Mouse (Mus musculus): ENCODE data around the gene Adgrl2.

The Adgrl2 gene

DNA sequence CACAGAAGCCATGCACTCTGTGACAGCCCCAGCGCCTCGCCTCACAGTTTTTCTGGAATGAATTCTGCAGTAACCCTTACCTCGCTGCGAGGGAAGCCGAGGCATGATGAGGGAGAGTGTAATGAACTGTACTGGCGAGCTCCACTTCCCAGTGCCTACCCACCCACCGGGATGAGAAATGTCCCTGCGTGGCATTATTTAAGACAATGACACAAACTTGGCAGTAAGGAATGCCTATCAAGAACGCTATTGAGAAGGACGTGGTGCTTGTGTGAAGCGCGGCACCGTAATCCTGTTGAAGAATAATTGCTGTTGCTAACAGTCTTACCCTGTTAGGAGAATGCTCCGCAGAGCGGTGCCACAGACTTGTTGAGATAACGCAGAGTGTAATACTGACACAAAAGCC is 13.2 kb downstream of the Adgrl2 start:
- DNase-seq (ENCODE audit: low read depth, low spot score): no peak

DNA sequence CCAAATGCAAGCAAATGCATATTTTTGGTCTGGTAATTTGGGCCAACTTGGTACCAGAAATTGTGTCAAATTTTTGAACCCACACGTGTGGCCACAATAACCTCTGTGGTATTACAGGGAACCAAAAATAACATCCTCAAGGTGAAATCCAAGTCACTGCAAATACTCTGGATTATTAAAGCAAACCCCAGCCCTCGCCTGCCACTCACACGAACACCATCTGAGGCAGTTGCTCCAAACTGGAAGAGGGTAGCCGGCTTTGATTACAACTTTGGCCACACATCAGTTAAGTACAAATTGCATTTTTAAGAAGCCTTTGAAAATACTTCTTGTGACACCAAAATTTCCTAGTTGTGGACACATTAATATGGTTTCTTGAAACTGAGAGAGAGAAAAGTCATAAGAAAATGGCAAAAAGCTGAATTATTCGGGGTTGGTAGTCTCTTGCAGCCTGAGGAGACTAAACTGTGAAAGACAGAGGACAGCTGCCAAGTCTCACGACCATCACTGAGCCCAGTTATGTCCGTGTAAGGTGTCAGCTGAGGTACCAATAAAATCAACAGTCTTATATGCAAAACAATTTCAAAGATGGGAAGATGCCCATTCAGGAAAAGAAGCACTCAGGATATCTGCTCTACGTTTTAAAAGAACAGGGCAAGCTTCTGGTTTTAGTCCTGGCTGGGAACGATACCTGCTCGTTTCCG is 18.3 kb downstream of the Adgrl2 start:
- no peak for DNase-seq (ENCODE audit: low read depth, low spot score)

DNA sequence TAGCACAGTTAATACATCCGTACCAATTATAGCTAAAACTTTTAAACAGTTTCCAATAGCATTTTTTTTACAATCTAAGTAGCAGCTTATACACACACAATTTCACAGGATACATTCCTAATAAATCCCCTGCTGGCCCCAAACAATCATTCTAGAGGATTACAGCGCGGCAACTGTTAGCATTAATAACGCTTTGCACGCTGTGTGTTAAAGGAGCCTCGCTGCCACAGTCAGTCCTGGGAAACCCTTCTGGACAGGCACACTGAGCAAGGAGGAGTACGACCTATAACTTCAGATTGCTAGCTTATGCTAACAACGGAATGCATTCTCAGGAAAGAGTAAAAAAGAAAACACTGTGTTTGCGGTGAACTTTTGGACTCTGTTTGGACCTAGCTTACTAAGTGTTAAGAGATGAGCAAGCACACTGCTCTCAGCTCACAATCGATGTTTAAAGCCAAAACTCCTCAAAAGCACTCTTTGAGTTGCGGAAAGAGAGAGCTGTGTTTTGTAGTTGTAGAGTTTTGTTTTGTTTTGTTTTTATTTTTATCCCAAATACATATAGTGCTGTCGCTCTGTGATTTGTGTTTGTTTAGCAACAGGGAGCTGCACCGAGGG is 25.3 kb downstream of the Adgrl2 start:
- no peak for DNase-seq (ENCODE audit: low read depth, low spot score)

DNA sequence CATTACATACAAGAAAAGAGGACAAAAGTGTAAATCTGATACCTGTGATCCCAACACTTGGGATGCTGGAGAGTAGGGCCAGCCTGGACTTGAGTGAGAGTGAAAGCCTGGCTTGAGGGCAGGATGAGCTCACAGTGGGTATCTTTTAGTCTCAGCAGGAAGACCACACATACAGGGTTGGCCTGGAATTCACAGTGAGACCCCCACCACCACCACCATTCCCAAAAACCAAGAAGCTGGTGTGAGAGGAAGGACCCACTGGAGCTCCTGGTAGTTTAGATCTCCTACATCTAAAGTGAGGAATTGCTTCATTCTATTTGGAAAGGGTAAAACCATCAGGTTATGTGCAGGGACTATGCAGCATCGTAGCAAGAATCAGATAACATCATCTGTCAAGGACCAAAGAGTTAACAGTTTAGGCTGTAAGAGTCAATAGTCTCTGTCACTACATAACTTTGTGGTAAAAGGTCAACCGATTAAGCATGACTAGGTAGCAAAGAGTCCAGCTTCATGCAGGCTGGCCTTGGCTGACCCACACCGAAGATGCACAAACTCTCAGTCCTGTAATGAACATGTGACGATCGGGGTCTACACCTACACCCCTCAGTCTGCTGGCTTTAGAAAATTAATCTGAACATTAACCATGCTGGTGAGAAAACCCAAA is 26.8 kb downstream of the Adgrl2 start:
- no peak for DNase-seq (ENCODE audit: low read depth, low spot score)

DNA sequence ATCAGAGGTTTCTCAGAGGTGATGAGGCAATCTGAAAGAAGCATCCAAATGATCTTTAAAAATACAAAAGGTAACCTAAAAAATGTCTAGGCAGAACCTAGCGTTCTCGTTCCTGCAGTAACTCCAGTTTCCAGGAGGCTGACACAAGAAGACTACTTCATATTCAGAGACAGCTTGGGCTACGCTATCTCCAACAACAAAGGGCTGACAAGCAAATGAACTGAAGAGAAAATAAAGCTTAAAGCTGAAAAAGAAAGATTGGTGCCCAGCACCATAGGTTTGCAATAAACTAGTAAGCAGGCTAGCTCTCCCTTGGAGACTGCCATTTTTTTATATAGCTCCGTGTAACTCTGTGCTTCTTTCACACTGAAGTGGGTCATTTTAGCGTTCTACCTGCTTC is 28.7 kb downstream of the Adgrl2 start:
- DNase-seq (ENCODE audit: low read depth, low spot score): no peak

DNA sequence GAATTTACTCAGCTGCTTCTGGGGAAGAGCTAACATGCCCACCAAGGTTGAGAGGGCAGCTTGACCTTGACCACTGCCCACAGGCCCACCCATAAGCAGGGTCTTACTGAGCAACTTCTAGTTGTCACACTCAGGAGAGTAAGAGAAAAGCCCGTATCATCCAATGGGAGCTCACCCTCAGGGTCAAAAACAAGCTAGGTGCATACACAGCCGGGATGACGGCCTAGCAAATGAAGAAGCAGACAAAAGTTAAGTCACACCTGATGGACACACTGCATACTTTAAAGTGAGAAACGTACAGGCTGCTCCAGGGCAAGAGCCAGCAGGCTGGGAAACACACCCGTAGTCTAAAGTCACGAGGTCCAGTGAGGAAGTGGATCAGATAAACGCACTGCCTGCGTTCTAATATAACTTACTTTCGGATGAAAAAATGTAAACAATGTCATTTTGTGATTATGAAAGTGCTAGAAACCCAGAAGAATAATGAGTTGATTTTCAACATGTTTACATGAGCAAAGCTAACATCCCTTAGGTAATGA is 29.5 kb downstream of the Adgrl2 start:
- no peak for DNase-seq (ENCODE audit: low read depth, low spot score)

DNA sequence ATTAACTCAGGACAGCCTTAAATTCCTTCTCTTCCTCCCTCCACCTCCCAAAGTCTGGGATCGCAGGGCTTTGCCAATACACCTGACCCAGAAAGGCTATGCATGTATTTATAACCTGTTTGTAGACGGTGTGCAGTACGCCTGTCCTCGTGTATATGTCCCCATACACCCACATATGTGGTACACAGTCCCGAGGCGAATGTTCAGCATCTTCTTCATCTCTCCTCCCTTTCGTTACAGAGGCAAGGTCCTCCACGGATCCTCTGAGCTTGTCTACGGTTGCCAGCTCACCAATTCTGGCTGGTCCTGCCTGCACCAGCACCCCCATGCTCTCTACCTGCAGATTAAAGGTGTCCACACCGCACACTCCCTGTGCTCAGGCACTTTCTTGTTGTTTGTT is 30.1 kb downstream of the Adgrl2 start:
- no peak for DNase-seq (ENCODE audit: low read depth, low spot score)

DNA sequence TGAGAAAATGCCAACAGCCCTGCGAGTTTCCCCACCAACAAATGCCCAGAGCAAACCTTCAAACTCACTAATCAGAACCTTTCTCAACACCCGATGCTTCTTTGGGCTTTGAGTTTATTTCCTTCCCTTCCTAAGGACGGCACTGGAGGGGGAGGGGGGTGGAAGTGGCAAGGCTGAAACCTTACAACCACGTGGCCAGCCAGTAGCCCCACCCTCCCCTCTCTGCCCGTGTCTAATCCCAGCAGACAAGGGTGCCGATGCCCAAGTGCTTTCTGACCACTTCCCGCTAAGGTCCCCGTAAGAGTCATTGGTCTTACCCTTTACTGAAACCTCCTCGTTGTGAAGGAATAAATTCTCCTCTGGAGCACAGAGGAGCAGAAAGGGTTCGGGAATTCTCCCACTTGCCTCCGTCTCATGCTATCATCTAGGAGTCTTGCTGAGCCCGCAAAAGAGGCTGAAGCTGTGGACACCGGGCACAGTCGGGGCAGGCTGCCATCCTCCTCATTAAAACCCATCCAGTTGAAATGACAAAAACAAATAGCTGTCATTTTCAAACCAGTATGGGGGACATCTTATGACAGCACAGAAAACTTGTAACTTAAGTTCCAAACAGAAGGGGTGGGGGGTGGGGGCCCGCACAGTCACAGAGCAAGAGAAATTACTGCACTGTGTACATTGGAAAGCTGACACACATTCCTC is 30.9 kb downstream of the Adgrl2 start:
- DNase-seq (ENCODE audit: low read depth, low spot score): no peak

DNA sequence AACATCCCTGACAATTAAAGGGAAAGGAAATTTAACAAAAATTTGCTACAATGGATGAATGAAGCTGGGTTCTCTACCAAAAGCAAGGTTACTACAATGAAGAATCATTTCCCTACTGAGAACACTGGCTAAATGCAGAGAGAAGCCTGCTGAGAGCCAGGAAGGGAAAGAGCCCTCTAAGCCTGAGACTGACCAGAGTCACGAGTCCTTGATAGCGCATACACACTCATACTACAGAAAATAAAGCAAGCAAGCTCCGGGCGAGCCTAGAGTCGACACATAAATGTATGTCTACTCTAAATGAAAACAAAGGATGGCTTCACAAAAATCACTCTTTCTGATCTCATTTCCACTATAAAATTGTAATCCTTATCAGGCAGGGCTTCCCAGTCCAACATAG is 31.6 kb downstream of the Adgrl2 start:
- no peak for DNase-seq (ENCODE audit: low read depth, low spot score)

DNA sequence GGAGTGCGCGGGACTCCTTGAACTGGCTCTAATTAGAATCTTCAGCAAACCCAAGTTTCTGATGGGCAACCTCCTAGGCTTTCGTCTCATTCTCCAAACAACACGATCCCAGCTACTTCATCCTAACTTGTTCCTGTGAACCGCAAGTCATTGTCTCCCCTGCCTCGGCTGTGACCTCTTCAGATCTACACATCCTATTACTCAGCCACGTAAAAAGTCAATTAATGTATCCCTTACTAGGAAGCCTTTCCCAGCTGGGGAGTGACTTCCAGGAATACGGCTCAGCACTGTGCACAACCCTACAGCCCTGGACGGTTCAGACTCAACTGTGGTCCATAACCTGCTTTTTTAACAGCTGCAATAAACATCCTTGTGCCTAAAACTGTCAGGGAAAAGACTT is 32.2 kb downstream of the Adgrl2 start:
- no peak for DNase-seq (ENCODE audit: low read depth, low spot score)

DNA sequence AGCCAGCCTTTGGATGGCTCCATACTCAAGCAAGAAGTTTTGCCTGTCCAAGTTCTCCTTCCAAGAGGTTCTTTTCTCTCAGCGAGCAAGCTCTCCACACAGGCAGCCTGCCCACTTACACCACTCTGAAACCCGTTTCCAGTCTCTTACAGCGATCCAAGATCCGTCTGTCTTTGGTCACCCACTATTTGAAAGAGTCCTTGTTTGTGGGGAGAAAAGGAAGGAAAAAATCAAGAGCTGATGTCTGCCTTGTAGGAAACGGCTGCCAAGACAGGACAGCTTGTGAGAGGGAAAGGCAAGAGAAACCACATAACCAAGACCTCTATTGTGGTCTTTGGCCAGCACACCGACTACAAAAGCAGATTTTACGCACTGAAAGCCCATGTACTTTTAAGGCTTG is 33.5 kb downstream of the Adgrl2 start:
- no peak for DNase-seq (ENCODE audit: low read depth, low spot score)

DNA sequence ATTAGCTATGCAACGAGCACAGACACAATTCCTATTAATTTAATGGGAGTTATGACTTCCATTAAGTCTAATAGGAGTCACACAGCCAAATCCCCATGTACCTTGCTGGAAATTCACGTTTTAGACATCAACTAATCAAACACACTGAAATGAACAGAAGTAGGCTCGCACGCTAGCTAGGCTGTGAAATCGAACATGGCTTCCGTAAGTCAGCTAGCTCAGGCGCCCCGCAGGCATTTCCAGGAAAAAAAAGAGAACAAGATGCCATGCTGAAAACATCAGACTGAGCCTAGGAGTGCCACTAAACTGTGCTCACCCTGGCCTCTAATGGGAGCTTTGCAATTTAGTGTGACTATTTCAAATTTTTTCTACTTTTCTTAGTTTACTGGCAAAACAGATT is 40.6 kb downstream of the Adgrl2 start:
- DNase-seq (ENCODE audit: low read depth, low spot score): no peak

DNA sequence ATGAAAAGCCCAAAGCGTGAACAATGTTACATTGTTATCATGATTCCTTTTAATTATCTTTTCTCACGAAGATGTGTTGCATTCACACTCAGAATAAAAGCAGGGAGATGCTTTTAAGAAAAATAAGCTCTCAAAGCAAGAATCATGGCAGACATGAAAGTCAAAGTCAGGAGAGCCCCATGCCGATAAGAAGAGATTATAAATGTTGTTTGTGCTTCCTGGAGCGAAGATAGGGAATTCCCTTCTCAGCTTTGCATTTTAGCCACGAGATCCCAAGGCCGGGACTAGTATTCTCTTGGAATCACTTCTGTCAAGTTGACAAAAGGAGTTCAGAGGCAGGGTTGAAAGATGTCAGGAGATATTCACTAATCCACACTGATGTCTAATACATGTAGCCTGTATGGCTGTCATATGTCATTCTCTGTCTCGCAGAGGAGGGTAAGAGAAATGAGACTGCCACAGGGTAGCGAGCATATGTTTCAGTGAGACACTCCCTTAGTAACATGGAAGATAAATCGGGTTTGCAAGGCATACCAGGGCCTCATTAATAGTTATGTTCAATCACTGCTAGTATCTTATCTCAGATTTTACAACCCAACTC is 42.5 kb downstream of the Adgrl2 start:
- DNase-seq (ENCODE audit: low read depth, low spot score): no peak

DNA sequence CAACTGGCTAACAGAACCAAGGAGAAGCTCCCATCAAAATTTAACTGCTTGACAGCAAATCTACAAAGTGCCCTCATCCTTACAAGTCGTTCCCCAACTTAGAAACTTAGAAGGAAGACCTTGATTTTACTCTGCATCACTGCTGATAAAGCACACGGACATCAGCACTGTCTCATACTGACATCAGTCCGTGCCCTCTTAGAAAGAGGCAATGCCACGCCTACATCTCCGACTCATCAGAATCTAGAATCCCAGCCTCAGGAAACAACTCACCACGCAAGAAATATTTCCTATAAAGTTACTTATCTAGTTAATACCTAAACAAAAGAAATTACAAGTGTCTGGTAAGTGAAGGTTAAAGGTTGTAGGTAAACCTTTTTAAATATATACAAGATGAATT is 43.1 kb downstream of the Adgrl2 start:
- DNase-seq (ENCODE audit: low read depth, low spot score): no peak

DNA sequence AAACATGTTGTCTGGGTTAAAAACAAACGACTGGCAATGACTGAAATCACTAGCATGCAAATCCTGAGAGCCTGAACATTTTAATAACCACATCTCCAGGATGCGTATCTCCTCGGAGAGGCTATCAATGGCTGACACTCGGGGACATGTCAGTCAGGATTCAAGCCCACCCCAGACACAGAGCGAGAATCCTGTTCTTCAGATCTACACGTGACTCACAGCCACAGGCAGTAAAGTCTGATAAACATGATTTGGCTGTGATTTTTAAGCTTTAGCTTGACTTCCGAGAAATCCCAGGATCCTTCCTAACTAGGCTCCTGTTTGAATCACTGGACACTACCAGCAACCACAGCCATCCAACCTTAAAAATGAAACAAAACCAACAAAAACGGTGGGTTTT is 44.8 kb downstream of the Adgrl2 start:
- no peak for DNase-seq (ENCODE audit: low read depth, low spot score)

DNA sequence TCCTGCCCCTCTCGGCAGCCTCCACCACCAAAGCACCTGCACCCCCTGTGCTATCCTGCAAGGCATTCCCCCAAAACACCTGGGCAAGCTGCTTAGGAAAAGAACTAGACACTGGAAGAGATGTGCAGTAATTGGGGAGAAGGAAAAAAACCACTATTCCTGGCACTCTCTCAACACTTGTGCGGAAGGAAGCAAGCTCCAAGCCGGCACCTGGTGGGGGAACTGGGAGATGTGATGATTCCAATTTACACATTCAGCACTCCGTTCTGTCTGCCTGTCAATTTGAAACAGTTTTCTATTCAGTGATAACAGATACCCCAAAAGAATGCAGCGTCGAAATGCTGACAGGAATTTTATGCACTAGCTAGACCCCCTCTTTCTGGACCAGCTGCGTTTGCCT is 50.9 kb downstream of the Adgrl2 start:
- DNase-seq (ENCODE audit: low read depth, low spot score): no peak

DNA sequence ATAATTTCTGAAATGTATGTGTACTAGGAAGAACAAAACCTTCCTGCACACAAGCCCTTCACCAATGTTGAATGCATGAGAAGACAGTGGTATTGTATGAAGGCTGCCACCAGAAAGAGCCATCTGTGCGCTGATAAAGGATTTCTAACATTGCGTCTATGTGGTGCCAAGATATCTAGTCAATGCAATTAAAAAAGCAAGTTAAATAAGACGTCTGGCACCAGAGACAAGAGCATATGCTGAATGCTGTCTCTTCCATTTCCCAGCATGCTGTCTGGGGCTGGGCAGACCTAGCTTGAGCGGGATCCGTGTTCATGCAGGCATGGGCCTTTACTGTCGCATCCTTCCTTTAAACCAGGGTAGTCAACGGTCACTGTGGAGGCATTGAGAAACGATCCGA is 55.3 kb downstream of the Adgrl2 start:
- DNase-seq (ENCODE audit: low read depth, low spot score): no peak

DNA sequence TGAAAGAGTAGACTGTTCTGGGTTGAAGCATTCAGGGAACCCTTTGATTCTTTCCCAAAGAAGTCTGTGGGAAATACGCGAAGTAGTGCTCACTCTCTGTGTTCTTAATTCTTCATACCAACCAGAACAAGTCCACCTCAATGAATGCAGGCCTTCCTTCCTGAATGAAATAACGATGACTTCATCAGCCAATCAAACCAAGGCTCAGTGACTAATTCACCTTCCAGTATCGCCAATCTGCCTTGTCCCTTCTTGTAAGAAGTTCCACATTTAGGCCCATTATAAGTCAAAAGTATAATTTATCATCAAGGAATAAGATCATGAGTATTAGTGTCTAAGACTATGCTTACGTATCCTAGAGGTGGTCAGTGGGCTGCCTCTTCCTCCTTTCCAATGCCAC is 56.1 kb downstream of the Adgrl2 start:
- DNase-seq (ENCODE audit: low read depth, low spot score): no peak

DNA sequence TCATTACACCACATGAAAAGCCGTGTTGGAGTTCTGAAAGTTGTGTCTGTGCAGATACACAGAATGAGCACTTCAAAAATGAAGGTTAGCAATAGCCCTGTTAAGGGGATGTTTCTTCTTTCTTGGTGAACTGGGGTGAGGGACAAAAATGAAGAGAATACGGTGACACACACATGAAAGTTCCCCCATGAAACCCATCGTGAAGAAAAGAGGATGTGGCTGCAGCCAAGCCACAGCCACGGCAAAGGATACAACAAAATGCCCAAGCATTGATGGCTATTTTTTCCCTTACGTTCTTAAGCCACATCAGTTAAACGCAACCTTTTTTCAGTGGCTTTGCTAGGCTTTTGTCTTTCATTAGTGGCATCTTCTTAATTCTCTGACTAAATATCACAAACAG is 57.2 kb downstream of the Adgrl2 start:
- DNase-seq (ENCODE audit: low read depth, low spot score): no peak

DNA sequence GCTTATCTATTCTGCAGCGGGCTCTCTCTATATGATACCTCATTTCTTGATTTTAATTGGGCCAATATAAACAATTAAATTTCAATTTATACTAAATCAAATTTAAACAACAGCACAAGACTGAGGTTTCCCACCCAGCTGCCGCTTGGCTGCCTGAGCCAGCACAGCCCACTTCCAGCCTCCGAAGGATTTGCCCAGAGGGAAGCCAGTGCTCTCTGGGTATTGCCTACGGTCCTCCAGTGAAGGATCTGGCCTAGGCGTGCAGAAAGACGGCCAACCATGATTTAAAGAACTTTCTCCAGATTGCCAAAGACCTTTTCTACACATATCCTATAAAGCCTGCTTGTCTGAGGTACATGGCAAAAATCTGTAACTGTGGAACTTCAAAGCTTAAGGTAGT is 59.4 kb downstream of the Adgrl2 start:
- DNase-seq (ENCODE audit: low read depth, low spot score): no peak

DNA sequence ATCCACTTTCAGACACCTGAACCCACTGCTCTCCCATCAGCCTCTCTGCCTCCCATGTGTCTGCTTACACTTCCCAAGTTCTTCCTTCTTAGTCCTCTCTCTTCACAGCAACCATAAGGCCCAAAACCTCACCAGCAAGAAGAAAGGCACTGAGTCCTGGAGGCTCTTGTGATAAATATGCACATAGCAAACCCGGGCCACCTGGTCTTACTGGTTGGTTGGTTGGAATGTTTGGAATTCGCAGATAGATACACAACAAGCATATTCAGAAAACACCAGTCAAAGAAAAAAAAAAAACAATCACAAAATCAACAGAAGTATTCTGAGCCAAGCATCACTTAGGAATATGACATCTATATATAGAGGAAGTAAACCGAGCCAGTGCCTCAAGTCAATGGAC is 64.0 kb downstream of the Adgrl2 start:
- no peak for DNase-seq (ENCODE audit: low read depth, low spot score)

DNA sequence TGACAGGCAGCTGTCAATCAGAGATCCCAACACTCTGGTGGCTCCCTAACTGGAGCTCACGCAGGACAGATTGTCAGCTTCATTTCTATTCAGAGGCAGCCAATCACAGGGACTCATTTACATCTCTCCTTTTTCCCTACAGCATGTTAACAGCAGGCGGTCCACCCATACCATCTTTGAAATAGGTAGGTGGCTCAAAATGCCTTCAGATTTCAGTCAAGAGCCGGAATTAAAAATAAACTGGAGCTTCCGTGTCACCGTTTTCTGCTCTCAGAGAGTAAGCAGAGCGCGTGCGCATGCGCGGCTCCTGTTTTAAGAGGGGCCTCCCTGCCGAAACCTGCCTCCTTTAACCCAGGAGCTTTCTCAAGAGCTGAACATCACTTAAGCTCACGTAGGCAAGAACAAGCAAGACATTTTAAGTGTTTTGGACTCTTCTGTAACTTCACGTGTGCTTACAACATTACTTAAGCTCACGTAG is 67.7 kb downstream of the Adgrl2 start:
- no peak for DNase-seq (ENCODE audit: low read depth, low spot score)
